ENCODE assay signal across 9 mouse cellular contexts in genomic region chr12:84805228-84805842, GRCm38 (mm10). TPM values are rescaled to one million over a fixed set of nuclear protein-coding genes. Genes with fewer than 3 reads are reported as not detected.
DNase-seq lines count a peak whose midpoint lies in the region; ATAC-seq and TF ChIP-seq lines count a peak whose summit lies in the region.
"Had no signal": no experiment of that assay in that cellular context is flagged by ENCODE, and none has a peak within 500 bp of the region (broad histone marks: within the 10 kb centered on the region; RNA-seq: fewer than 3 reads in every experiment).

No protein-coding gene starts in this region.

- no peak for TF ChIP-seq CTCF in kidney, postnatal 0 days (IDR thresholded peaks at IDR 0.05; ENCODE audit: low read depth)

- no peak overlapping the region for H3K4me2 ChIP-seq in kidney, postnatal 0 days (ENCODE audit: low read length)

- no peaks in the 10 kb centered on the region for H3K27me3 ChIP-seq in kidney, postnatal 0 days (ENCODE audit: insufficient read depth, low read length)

- H3K4me1 ChIP-seq in kidney, postnatal 0 days (replicated peaks; ENCODE audit: insufficient read depth, low read length) = no peaks in the 10 kb centered on the region

- peak; percentile 50 for DNase-seq in adrenal gland, postnatal 10 days
- DNase-seq in adrenal gland, adult 18-20 months (ENCODE audit: low spot score in 2 of 2) = no peak
- DNase-seq in adipocyte (ENCODE audit: low spot score) = peak; percentile 46
- DNase-seq in kidney, postnatal 0 days (ENCODE audit: low spot score) = no peak
- DNase-seq in lung, postnatal 10 days = peak; percentile 87
- DNase-seq in thymus, postnatal 0 days (ENCODE audit: low spot score) = no peak
- DNase-seq in left cerebral cortex, postnatal 10 days (ENCODE audit: extremely low spot score in 1 of 2, low spot score in 2 of 2) = no peak

- 52% methylated on average over 9 of the region's 9 CpGs for WGBS in kidney, postnatal 0 days

- intact Hi-C loops in left cerebral cortex, postnatal 10 days (cut with DNase I) = no loop called here

- H3K9ac ChIP-seq in kidney, postnatal 0 days (ENCODE audit: low read depth, low read length) = no peak overlapping the region

- H3K4me3 ChIP-seq in kidney, postnatal 0 days (replicated peaks; ENCODE audit: low read depth, low read length) = no peak overlapping the region
- H3K4me3 ChIP-seq: midbrain, embryonic 10.5 days had no signal

- H3K9me3 ChIP-seq in kidney, postnatal 0 days (replicated peaks; ENCODE audit: low read length) = no peaks in the 10 kb centered on the region
- H3K9me3 ChIP-seq: midbrain, embryonic 10.5 days had no signal

- ATAC-seq in kidney, postnatal 0 days (replicated peaks; ENCODE audit: low FRiP score, low read depth) = peak; percentile 47; the same call in 1 of the 2 replicates
- ATAC-seq in erythroblast, adult 5-6 weeks (replicated peaks; ENCODE audit: low FRiP score, poor library complexity, severe bottlenecking) = no peak

- H3K36me3 ChIP-seq in kidney, postnatal 0 days (ENCODE audit: insufficient read depth, low read length) = no peaks in the 10 kb centered on the region
- H3K36me3 ChIP-seq: midbrain, embryonic 10.5 days had no signal

- H3K27ac ChIP-seq in kidney, postnatal 0 days = no peak overlapping the region

RNA-seq across cellular contexts. Expression of gene Isca2, which starts 32.3 kb away (rescaled TPM):
- 100 to 1,000 TPM in 1 of 2 experiments, 10 to 100 TPM in 1; 94.6 to 121 TPM for total RNA-seq in adrenal gland, postnatal 10 days (2021)
- total RNA-seq in adrenal gland, adult 18-20 months (2021) = 10 to 100 TPM; 65.2 to 77.7 TPM
- 152 and 168 TPM in 2 replicates for polyA plus RNA-seq in kidney, postnatal 0 days (2015; fragmentation: Nextera tagmentation; extraction: Ambion mirVana)
- 156 TPM in 2 replicates for polyA plus RNA-seq in thymus, postnatal 0 days (2015; fragmentation: Nextera tagmentation; extraction: Ambion mirVana)
- 94.7 and 120 TPM in 2 replicates for total RNA-seq in erythroblast, adult 5-6 weeks (2015; ENCODE audit: low replicate concordance)
- 35.5 and 49.8 TPM in 2 replicates for total RNA-seq in erythroblast, adult 5-6 weeks (2017; ENCODE audit: low replicate concordance)
- 10 to 100 TPM; 47.4 to 51.2 TPM for total RNA-seq in left cerebral cortex, postnatal 10 days (2021)

RNA-seq across cellular contexts. Expression of gene Npc2, which starts 32.4 kb away (rescaled TPM):
- 10 to 100 TPM; 65.4 to 69.5 TPM for total RNA-seq in adrenal gland, postnatal 10 days (2021)
- total RNA-seq in adrenal gland, adult 18-20 months (2021) = 100 to 1,000 TPM in 1 of 2 experiments, 10 to 100 TPM in 1; 83.8 to 128 TPM
- 70.5 and 75.7 TPM in 2 replicates for polyA plus RNA-seq in kidney, postnatal 0 days (2015; fragmentation: Nextera tagmentation; extraction: Ambion mirVana)
- polyA plus RNA-seq in thymus, postnatal 0 days (2015; fragmentation: Nextera tagmentation; extraction: Ambion mirVana) = 89.7 and 93.1 TPM in 2 replicates
- total RNA-seq in erythroblast, adult 5-6 weeks (2015; ENCODE audit: low replicate concordance) = 37.2 and 37.7 TPM in 2 replicates
- 26.9 and 30.6 TPM in 2 replicates for total RNA-seq in erythroblast, adult 5-6 weeks (2017; ENCODE audit: low replicate concordance)
- total RNA-seq in left cerebral cortex, postnatal 10 days (2021) = 10 to 100 TPM; 27.3 to 30.1 TPM

Comparison
In these comparisons a context has a peak if more than half of its experiments do, and no peak if none do; other contexts are left out.
1. DNase-seq: peak in adrenal gland, postnatal 10 days (single experiment), adipocyte (single experiment) and lung, postnatal 10 days (single experiment); none in adrenal gland, adult 18-20 months (0 of 2), kidney, postnatal 0 days (single experiment), thymus, postnatal 0 days (single experiment) and left cerebral cortex, postnatal 10 days (0 of 2).